Comparison of ENCODE assay signal across 13 mouse cellular contexts in the genomic region with DNA sequence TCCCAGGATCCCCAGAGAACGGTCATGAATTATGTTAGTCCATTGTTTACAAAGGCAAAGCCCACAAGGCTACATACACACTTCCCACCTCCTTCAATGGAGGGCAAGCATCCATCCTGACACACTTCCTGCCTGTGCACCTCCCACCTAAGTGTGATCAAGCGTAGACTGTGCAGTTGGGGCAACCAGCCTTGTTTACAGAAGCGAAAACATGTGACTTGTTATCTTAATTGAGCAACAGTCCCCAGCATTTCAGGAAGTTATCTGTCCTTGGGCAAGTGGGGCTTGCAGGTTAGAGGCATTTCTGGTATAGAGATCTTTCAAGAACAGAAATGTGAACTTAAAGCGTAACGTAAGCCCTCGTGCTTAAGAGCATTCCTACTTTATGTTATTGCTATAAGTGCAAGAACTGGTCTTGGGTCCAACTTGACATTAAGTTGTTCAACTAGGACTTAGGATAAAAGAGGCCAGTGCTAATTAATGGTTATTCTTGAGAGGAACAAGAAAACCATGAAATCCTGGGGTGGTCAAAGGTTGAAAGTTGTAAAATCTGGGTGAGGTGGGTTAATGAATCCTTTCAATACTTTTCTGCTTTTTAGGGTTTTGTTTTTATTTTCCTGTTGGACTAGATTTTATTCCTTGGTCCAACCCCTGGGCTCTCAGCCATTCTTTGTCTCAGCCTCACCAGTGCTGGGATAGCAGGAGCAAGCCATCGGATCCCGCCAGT. TPM values are rescaled to one million over a fixed set of nuclear protein-coding genes. Genes with fewer than 3 reads are reported as not detected.
DNase-seq lines count a peak whose midpoint lies in the region; ATAC-seq and TF ChIP-seq lines count a peak whose summit lies in the region.
"Had no signal": no experiment of that assay in that cellular context is flagged by ENCODE, and none has a peak within 500 bp of the region (broad histone marks: within the 10 kb centered on the region; RNA-seq: fewer than 3 reads in every experiment).

No protein-coding gene starts in this region.

- peak; percentile 72 for ATAC-seq in kidney, embryonic 16.5 days (ENCODE audit: low FRiP score, low TSS enrichment)
- peak; percentile 92 for ATAC-seq in liver, embryonic 12.5 days

- no peaks in the 10 kb centered on the region for H3K27me3 ChIP-seq in kidney, embryonic 16.5 days (ENCODE audit: insufficient read depth, low read length)
- H3K27me3 ChIP-seq in liver, embryonic 12.5 days (replicated peaks): no peaks in the 10 kb centered on the region

- intact Hi-C loops in left cerebral cortex, postnatal 4 days (cut with DNase I): no loop called here

- no peak overlapping the region for H3K9ac ChIP-seq in kidney, embryonic 16.5 days (replicated peaks; ENCODE audit: low read length)
- H3K9ac ChIP-seq in liver, embryonic 12.5 days: peak overlapping the region; percentile 57

- H3K9me3 ChIP-seq in kidney, embryonic 16.5 days (ENCODE audit: low read length): no peaks in the 10 kb centered on the region
- no peaks in the 10 kb centered on the region for H3K9me3 ChIP-seq in liver, embryonic 12.5 days (replicated peaks)

- no peak for DNase-seq in kidney, adult 18-20 months
- peak; percentile 71 to 80 for DNase-seq in spleen, postnatal 36 days (ENCODE audit: low spot score in 2 of 2)
- no peak for DNase-seq in right cerebral cortex, postnatal 4 days
- no peak for DNase-seq in embryo, embryonic 10.5 days (ENCODE audit: low spot score)
- no peak for DNase-seq in left cerebral cortex, postnatal 4 days
- DNase-seq: adrenal gland, postnatal 10 days; heart, postnatal 4 days had no signal

- TF ChIP-seq CTCF in bone marrow macrophage, adult 2 months (IDR thresholded peaks at IDR 0.05; ENCODE audit: low read depth, low read length): no peak

- no peak overlapping the region for H3K4me3 ChIP-seq in kidney, embryonic 16.5 days (ENCODE audit: low read length)
- H3K4me3 ChIP-seq in bone marrow macrophage, adult 2 months (ENCODE audit: insufficient read depth, low read length): no peak overlapping the region
- H3K4me3 ChIP-seq in liver, embryonic 12.5 days: no peak overlapping the region; the same call in 1 of the 2 replicates

- no peak overlapping the region for H3K4me2 ChIP-seq in kidney, embryonic 16.5 days (replicated peaks; ENCODE audit: low read depth, low read length)
- peak overlapping the region; percentile 47 for H3K4me2 ChIP-seq in liver, embryonic 12.5 days

- WGBS in kidney, embryonic 16.5 days: 49% methylated on average over 8 of the region's 8 CpGs
- WGBS in liver, embryonic 12.5 days (ENCODE audit: insufficient replicate concordance): 33% methylated on average over 8 of the region's 8 CpGs

- no peak for TF ChIP-seq POLR2A in bone marrow macrophage, adult 2 months (IDR thresholded peaks at IDR 0.05; ENCODE audit: borderline replicate concordance, low read depth, low read length)

- peak overlapping the region; percentile 27 for H3K27ac ChIP-seq in kidney, embryonic 16.5 days (ENCODE audit: low read length)
- H3K27ac ChIP-seq in bone marrow macrophage, adult 2 months (ENCODE audit: insufficient read depth, low read depth, low read length): peak overlapping the region; percentile 6
- H3K27ac ChIP-seq in liver, embryonic 12.5 days: peak overlapping the region; percentile 95

- H3K4me1 ChIP-seq in kidney, embryonic 16.5 days (ENCODE audit: insufficient read depth, low read length): peaks cover 40% of the 10 kb centered on the region
- H3K4me1 ChIP-seq in bone marrow macrophage, adult 2 months (ENCODE audit: control insufficient read depth, insufficient read depth, low read length): peaks cover 7% of the 10 kb centered on the region
- H3K4me1 ChIP-seq in liver, embryonic 12.5 days: peaks cover 63% of the 10 kb centered on the region

- no peaks in the 10 kb centered on the region for H3K36me3 ChIP-seq in kidney, embryonic 16.5 days (ENCODE audit: insufficient read depth, low read length)
- H3K36me3 ChIP-seq in liver, embryonic 12.5 days: no peaks in the 10 kb centered on the region

RNA-seq across cellular contexts. Expression of gene Ptma, which starts 47.3 kb away (rescaled TPM):
- 2,279 and 2,662 TPM in 2 replicates for polyA plus RNA-seq in kidney, embryonic 16.5 days (2015; fragmentation: Nextera tagmentation; extraction: Ambion mirVana)
- 1,364 and 1,417 TPM in 2 replicates for polyA plus RNA-seq in bone marrow macrophage, adult 2 months (2012; ENCODE audit: insufficient read depth, insufficient read length, missing spikeins)
- 1,639 and 1,657 TPM in 2 replicates for polyA plus RNA-seq in liver, embryonic 12.5 days (2016; fragmentation: Nextera tagmentation; extraction: Ambion mirVana)
- 1,000 to 10,000 TPM; 1,018 to 1,064 TPM for total RNA-seq in left cerebral cortex, postnatal 4 days (2021)

RNA-seq across cellular contexts. Expression of gene Tex44, which starts 53.1 kb away (rescaled TPM):
- not detected in 2 replicates for polyA plus RNA-seq in kidney, embryonic 16.5 days (2015; fragmentation: Nextera tagmentation; extraction: Ambion mirVana)
- polyA plus RNA-seq in bone marrow macrophage, adult 2 months (2012; ENCODE audit: insufficient read depth, insufficient read length, missing spikeins): not detected in 2 replicates
- polyA plus RNA-seq in liver, embryonic 12.5 days (2016; fragmentation: Nextera tagmentation; extraction: Ambion mirVana): not detected in 2 replicates
- not detected for total RNA-seq in left cerebral cortex, postnatal 4 days (2021)
- total RNA-seq: adrenal gland, postnatal 10 days; heart, postnatal 4 days; layer of hippocampus, postnatal 10 days had no signal
- polyA plus RNA-seq: cortical plate, adult 2 months; frontal cortex, adult 2 months had no signal

RNA-seq across cellular contexts. Expression of gene Nmur1, which starts 53.2 kb away (rescaled TPM):
- polyA plus RNA-seq in kidney, embryonic 16.5 days (2015; fragmentation: Nextera tagmentation; extraction: Ambion mirVana): 0.12 TPM in 1 of 2 replicates, not detected in the other
- not detected in 2 replicates for polyA plus RNA-seq in bone marrow macrophage, adult 2 months (2012; ENCODE audit: insufficient read depth, insufficient read length, missing spikeins)
- polyA plus RNA-seq in liver, embryonic 12.5 days (2016; fragmentation: Nextera tagmentation; extraction: Ambion mirVana): 0.19 TPM in 1 of 2 replicates, not detected in the other
- total RNA-seq in left cerebral cortex, postnatal 4 days (2021): under 1 TPM; 0.48 to 0.62 TPM
- total RNA-seq: adrenal gland, postnatal 10 days; heart, postnatal 4 days; layer of hippocampus, postnatal 10 days had no signal

Comparison
In these comparisons a context has a peak if more than half of its experiments do, and no peak if none do; other contexts are left out.
1. H3K27ac ChIP-seq: peak in every context shown above with its lines; median percentile 95 in liver, embryonic 12.5 days; 27 in kidney, embryonic 16.5 days; 6 in bone marrow macrophage, adult 2 months.
2. DNase-seq: peak in spleen, postnatal 36 days (2 of 2); none in kidney, adult 18-20 months (single experiment), right cerebral cortex, postnatal 4 days (single experiment), embryo, embryonic 10.5 days (single experiment) and left cerebral cortex, postnatal 4 days (single experiment).